Mouse (Mus musculus) spleen, adult 12 weeks (tissue): ENCODE data around the gene Cdh4.

ENCODE experiments used
- DNase-seq: peaks from one replicate; pipeline ENCODE4 v3.0.0; 2022; ENCODE audit warnings: low spot score

The Cdh4 gene

DNA sequence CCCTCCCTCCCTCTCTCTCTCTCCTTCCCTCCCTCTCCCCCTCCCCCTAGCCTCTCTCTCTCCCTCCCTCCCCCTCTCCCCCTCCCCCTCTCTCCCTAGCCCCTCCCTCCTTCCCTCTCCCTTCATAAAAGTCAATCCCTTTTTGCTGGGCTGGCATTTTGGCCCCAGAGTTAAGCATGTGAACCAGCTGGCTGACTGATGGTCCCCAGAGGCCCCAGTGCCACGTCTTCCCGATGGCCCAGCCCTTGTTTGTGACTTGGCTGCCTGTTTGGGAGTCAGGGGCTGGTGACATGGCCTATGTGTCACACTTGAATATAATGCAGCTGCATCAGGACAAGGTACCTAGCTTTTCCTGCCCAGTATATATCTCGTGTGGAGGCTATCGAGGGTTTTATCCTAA lies 96.3 kb downstream of the Cdh4 start:
- no peak for DNase-seq

GRCm38 (mm10) chr2:179539532-179540245 lies 97.5 kb downstream of the Cdh4 start:
- DNase-seq = no peak

DNA sequence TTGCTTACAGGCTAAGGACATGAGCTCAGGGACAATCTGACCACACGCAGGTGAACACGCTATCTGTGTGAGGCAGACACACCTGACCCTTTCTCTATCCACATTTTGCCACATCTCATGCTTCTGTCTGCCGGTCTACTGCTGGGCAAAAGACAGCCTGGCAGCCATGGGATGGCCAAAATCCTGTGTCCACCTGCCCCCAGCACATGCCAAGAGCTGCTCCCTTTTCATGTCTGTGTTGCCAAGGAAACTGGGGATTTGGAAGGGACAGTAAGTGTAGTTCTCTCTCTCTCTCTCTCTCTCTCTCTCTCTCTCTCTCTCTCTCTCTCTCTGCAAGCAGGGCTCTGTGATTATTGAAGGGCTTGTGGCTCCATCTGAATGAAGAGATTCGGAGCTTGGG lies 98.9 kb downstream of the Cdh4 start:
- no peak for DNase-seq

DNA sequence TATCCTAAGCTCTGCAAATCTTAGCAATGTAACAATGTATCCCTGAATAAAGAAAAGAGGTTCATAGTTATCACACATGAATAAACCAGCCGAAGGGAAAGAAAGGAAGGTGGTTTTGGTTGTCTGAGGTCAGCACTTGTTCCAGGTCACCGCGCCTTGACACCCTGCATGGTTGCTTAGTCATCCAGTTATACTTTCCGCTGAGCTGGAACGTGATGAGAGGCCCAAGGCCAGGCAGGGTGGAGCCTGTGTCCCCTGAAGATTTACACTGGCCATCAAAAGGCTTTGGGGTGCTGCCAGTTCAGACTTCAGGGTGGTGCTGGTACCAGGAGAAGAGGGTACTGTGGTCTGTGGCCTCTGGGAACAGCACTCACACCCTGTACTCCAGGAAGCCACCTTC lies 105.4 kb downstream of the Cdh4 start:
- no peak for DNase-seq

GRCm38 (mm10) chr2:179555928-179556327 lies 113.7 kb downstream of the Cdh4 start:
- no peak for DNase-seq

- DNase-seq = no peak
Observed at GRCm38 (mm10) chr2:179562350-179562749, 120.1 kb downstream of the Cdh4 start.

- no peak for DNase-seq
Observed at GRCm38 (mm10) chr2:179565611-179566010, 123.4 kb downstream of the Cdh4 start.

GRCm38 (mm10) chr2:179567886-179568285 lies 125.7 kb downstream of the Cdh4 start:
- no peak for DNase-seq

GRCm38 (mm10) chr2:179569171-179569570 lies 126.9 kb downstream of the Cdh4 start:
- no peak for DNase-seq

GRCm38 (mm10) chr2:179571175-179571769 lies 129.0 kb downstream of the Cdh4 start:
- no peak for DNase-seq

DNA sequence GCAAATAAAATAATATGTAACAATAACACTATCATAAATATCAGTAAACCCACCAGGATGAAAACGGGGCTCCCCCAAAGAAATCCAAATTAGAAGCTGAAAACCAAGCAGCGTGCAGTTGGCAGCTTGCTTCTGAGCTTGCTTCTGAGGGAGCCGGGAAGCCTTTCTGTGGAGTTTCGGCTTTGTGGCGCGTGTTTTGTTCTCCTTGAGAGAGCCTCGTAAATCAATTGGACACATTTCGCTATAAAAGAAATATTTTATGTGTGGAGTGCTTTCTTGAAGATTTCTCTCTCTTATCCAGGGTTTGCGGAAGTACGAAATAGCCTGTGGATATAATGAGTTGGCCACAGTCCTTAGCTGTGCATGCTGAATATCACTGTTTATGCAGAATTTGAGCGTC lies 131.1 kb downstream of the Cdh4 start:
- DNase-seq = no peak

DNA sequence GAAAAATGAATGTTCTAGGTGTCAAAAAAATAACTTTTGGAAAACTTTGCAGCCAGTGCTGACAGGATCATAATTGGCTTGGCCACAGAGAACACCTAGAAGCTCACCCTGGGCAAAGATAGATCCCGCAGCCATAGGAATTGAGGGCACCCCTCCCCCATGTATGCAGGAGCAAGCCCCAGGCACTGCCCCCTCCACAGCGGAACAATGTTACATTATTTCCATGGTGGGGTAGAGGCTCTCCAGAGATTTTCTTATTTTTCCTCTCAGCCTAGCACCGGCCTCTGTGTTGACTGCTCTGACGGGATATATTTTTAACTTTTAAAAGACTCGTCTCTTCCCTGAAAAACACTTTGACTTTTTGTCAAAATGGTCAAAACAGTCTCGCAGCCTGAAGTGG lies 131.6 kb downstream of the Cdh4 start:
- DNase-seq = no peak

DNA sequence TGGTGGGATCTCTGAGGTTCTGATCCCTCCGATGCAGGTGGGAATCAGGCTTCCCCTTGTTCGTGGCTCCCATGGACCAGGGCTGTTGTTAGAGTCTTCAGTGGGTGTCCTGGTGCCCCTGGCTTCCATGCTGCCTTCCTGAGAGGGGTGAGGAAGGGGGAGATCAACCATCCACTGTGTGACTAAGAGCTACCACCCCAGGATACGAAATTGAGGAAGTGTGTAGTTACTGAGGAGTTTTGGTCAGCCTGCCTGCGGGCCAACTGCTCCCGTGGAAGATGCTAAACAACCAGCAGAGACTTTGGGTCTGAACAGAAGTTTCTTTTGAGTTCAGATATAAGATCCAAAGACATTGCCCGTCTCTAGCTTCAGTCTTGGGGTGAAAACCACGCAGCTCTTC lies 133.4 kb downstream of the Cdh4 start:
- no peak for DNase-seq

DNA sequence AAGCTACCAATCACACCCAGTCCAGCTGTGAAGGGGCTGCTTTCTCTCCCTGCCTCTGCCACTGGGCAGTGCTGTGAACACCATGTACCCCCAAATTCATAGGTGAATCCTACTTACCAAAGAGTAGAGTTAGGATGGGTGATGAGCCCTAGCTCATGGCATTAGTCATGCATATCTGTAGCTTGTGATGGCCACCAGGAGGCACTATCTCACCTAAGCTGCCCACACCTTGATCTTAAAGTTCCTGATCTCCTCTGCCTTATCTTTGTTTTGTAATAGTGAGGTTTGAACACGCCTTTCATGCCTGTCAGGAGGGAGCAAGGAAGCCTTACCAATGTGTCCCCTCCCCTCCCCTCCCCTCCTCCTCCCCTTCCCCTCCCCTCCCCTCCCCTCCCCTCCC lies 134.0 kb downstream of the Cdh4 start:
- no peak for DNase-seq

DNA sequence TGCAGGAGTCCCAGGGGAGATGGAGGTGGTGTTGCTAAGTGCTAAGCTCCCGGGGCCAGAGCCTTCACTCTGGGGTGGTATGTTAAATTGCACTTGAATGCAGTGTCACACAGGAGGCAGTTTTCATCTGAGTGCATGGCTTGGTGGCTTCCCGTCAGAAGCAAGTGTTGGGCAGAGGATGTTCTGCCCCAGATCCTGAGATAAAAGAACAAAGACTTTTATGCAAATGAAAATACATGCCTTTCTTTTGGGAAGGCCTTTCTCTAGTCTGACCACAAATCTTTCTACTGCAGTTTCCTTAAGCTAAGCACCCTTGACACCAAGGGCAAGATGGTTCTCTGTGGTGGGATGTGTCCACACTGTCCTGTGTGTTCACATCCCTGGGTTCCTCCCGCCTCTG lies 136.1 kb downstream of the Cdh4 start:
- DNase-seq = no peak

- DNase-seq = no peak
Observed at GRCm38 (mm10) chr2:179578842-179579241, 136.6 kb downstream of the Cdh4 start.

DNA sequence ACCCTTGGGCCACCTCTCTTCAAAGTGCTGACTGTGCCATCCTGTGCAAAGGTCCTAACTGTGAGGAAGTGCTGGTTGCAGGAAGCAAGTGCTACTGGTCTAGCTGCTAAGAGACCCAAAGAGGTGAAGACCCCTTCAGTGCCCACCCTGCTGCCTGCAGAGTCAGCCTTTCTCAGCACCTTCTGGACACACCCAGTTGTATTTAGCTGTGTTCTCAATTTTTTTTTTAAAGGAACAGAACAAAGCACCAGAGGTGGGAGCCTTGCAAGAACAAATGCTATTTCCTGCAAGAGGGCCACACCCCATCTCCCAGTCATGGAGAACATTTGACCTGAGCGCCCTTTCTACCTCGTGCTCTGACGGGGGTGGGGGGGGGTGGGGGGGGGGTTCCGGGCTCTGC lies 138.2 kb downstream of the Cdh4 start:
- no peak for DNase-seq

- DNase-seq = no peak
Observed at GRCm38 (mm10) chr2:179581058-179581457, 138.8 kb downstream of the Cdh4 start.

DNA sequence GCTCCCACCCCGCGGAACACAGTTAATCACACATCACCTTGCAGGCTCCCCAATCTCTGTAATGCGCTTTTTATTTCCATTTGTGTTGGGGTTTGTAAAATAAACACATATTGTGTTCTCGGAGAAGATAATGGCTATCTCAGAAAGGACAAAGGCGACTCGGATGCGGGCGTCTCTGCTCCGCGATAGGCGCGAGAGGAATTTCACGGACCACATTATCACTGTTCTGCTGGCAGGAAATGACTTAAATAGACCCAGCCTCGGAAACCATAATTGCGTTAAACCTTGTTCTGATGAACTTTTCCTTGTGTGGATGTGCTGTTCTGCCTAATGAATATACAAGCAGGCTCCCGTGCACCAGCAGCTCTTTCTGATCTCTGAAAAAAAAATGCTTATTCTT lies 140.7 kb downstream of the Cdh4 start:
- no peak for DNase-seq

DNA sequence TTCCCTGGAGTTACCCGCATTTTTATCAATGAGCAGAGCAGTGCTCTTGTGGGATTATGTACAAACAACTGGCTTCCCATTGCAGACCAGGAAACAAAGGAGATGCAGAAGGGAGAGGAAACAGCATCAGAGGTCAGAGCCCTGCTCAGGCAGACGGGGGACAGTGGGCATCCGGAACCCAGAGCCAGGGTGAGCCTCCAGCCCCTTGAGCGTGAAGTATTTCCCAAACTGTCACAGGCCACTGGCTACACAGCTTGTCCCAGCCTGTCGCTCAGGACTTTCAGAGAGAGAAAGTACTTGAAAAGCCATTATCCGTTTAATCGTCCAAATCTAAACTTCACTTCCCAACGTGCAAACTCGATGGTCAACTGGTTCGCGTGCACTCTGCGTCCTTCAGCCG lies 142.4 kb downstream of the Cdh4 start:
- no peak for DNase-seq

DNA sequence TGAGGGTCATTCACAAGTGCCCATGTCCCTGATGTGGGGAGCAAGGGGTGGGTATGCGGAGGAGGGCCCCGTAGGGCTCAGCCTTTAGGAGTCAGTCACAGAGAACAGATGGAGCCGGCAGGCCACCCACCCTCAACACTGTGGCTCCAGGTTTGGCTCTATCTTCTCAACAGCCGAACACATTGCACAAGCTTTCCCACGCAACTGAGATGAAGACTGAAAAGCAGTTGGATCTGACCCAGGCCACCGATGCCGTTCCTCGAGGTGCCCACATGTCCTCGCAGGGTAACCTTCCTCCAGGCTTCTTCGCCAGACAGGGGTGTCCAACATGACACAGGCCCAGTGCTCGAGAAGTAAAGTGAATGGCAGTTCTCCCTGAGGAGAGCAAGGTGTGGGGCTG lies 144.2 kb downstream of the Cdh4 start:
- no peak for DNase-seq

DNA sequence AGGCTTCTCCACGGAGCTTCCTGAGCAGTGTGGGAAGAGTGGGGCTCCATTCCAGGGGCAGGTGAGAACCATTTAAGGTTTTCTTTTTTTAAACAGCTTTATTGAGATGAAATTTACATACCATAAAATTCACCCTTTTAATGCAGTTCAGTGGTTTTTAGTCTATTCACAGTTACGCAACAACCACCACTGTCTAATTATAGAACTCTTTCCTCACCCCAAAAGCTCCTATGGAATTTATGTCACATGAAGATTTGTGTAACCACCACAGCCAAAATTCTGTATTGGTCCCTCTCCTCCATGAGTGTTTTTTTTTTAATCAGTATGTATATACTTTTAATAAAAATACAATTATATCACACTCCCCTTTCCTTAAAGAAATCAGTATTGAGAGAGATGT lies 144.8 kb downstream of the Cdh4 start:
- no peak for DNase-seq

- DNase-seq = no peak
Observed at GRCm38 (mm10) chr2:179591661-179592060, 149.4 kb downstream of the Cdh4 start.

- no peak for DNase-seq
Observed at GRCm38 (mm10) chr2:179595013-179595412, 152.8 kb downstream of the Cdh4 start.
